Mouse (Mus musculus) retina, postnatal 1 day (tissue): ENCODE measurements around the gene Rffl.

Source experiments
- DNase-seq: peaks from one replicate; pipeline ENCODE4 v3.0.0-alpha.2; 2012

The Rffl gene

GRCm38 (mm10) chr11:82871031-82871446, at the start of gene Rffl:
TSS of gene Rffl (minus strand) at chr11:82871210.
- peak; percentile 94 for DNase-seq

GRCm38 (mm10) chr11:82920768-82921167, 49.8 kb upstream of the Rffl start:
- no peak for DNase-seq

GRCm38 (mm10) chr11:82914711-82915352, 43.8 kb upstream of the Rffl start:
- DNase-seq: peak; percentile 85

GRCm38 (mm10) chr11:82910679-82911389, 39.8 kb upstream of the Rffl start:
- DNase-seq: no peak

- DNase-seq: no peak
Observed at GRCm38 (mm10) chr11:82910250-82910649, 39.2 kb upstream of the Rffl start, which contains the start of gene Unc45b. TSS of gene Unc45b (plus strand) at chr11:82910550.

GRCm38 (mm10) chr11:82908608-82908989, 37.6 kb upstream of the Rffl start:
- DNase-seq: no peak

- DNase-seq: peak; percentile 94
Observed at GRCm38 (mm10) chr11:82907651-82908607, 36.9 kb upstream of the Rffl start, which contains the start of gene Nle1. TSS of gene Nle1 (minus strand) at chr11:82908411.

GRCm38 (mm10) chr11:82905816-82906215, 34.8 kb upstream of the Rffl start:
- no peak for DNase-seq

GRCm38 (mm10) chr11:82904952-82905351, 33.9 kb upstream of the Rffl start:
- no peak for DNase-seq

GRCm38 (mm10) chr11:82901606-82902310, 30.7 kb upstream of the Rffl start:
- DNase-seq: no peak

- no peak for DNase-seq
Observed at GRCm38 (mm10) chr11:82899720-82900119, 28.7 kb upstream of the Rffl start.

- no peak for DNase-seq
Observed at GRCm38 (mm10) chr11:82897478-82897877, 26.5 kb upstream of the Rffl start.

- DNase-seq: no peak
Observed at GRCm38 (mm10) chr11:82891936-82892335, 20.9 kb upstream of the Rffl start, which contains the start of gene Fndc8. TSS of gene Fndc8 (plus strand) at chr11:82892124.

GRCm38 (mm10) chr11:82890342-82890762, 19.3 kb upstream of the Rffl start, which contains the start of gene Rad51d:
TSS of gene Rad51d (minus strand) at chr11:82890614.
- DNase-seq: peak; percentile 95

GRCm38 (mm10) chr11:82889524-82890341, 18.7 kb upstream of the Rffl start:
- DNase-seq: peak; percentile 51

GRCm38 (mm10) chr11:82888491-82888946, 17.5 kb upstream of the Rffl start:
- no peak for DNase-seq

- peak; percentile 17 for DNase-seq
Observed at GRCm38 (mm10) chr11:82886559-82886958, 15.5 kb upstream of the Rffl start.

GRCm38 (mm10) chr11:82883180-82883579, 12.2 kb upstream of the Rffl start:
- DNase-seq: no peak

GRCm38 (mm10) chr11:82877726-82878344, 6.8 kb upstream of the Rffl start:
- DNase-seq: no peak

- no peak for DNase-seq
Observed at GRCm38 (mm10) chr11:82875631-82876030, 4.6 kb upstream of the Rffl start.

- no peak for DNase-seq
Observed at GRCm38 (mm10) chr11:82874924-82875323, 3.9 kb upstream of the Rffl start.
